Mouse (Mus musculus) activated CD4-positive, CD25-positive, alpha-beta regulatory T cell (primary cell): ENCODE measurements around the gene Olfr358. TPM values are rescaled to one million over a fixed set of nuclear protein-coding genes. Genes with fewer than 3 reads are reported as not detected.

ENCODE experiments used
- polyA plus RNA-seq, 2 experiments: library from polyadenylated mRNA; unstranded; fragments of 100-300 nt; shearing (Covaris generic); gene quantifications; one replicate each; pipeline ENCODE4 v1.2.1; 2017

Olfr358 gene
- not detected for polyA plus RNA-seq

DNA sequence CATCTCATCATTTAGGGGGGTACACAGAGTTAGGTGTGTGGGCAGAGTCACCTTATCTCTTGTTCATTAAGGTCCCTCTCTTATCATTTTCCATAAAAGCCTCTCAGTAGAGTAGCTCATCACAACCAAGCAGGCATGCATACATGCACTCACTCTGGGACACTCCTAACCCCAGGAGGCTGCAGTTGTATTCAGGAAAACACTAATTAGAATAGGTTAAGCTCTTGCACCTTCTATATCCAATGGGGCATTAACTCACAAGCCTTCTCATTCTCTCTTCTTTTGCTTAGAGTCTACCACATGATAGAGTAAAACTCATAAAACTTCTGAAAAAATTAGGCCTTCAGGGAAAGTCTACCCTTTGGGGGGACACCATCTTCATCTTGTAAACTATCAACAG lies at the start of gene Olfr358:
Olfr358 (minus strand) TSS at position 101 of the 400 bp plus-strand sequence.

GRCm38 (mm10) chr2:36993527-36993926 lies 15.6 kb downstream of the Olfr358 start, which contains the start of gene Olfr357:
TSS of gene Olfr357 (plus strand) at chr2:36993827.

Other genes with a start within 250 kb of the Olfr358 start
- gene Olfr348, start 225.1 kb downstream of the Olfr358 start, polyA plus RNA-seq: under 1 TPM in 1 of 2 experiments, not detected in 1; 0.11 TPM
- not detected for gene Olfr50, start 218.8 kb downstream of the Olfr358 start, polyA plus RNA-seq
- not detected for gene Olfr3, start 192.3 kb downstream of the Olfr358 start, polyA plus RNA-seq
- not detected for gene Olfr350, start 163.0 kb downstream of the Olfr358 start, polyA plus RNA-seq
- not detected for gene Olfr351, start 146.7 kb downstream of the Olfr358 start, polyA plus RNA-seq
- gene Olfr352, start 140.9 kb downstream of the Olfr358 start, polyA plus RNA-seq: not detected
- not detected for gene Olfr353, start 116.4 kb downstream of the Olfr358 start, polyA plus RNA-seq
- not detected for gene Olfr354, start 103.7 kb downstream of the Olfr358 start, polyA plus RNA-seq
- not detected for gene Olfr355, start 80.4 kb downstream of the Olfr358 start, polyA plus RNA-seq
- gene Olfr356, start 72.2 kb downstream of the Olfr358 start, polyA plus RNA-seq: not detected
- gene Olfr357, start 15.5 kb downstream of the Olfr358 start, polyA plus RNA-seq: under 1 TPM in 1 of 2 experiments, not detected in 1; 0.07 TPM
- not detected for gene Olfr360, start 56.4 kb upstream of the Olfr358 start, polyA plus RNA-seq
- gene Olfr361, start 80.0 kb upstream of the Olfr358 start, polyA plus RNA-seq: not detected
- gene Olfr362, start 108.6 kb upstream of the Olfr358 start, polyA plus RNA-seq: not detected
- gene Olfr364-ps1, start 130.0 kb upstream of the Olfr358 start, polyA plus RNA-seq: not detected
- under 1 TPM in 1 of 2 experiments, not detected in 1; 0.04 TPM for gene Olfr365, start 178.9 kb upstream of the Olfr358 start, polyA plus RNA-seq
- gene Olfr366, start 202.2 kb upstream of the Olfr358 start, polyA plus RNA-seq: under 1 TPM in 1 of 2 experiments, not detected in 1; 0.04 TPM